Mouse (Mus musculus) hindbrain, embryonic 11.5 days (tissue): ENCODE measurements at regions not wholly inside any gene's neighbourhood (a gene's known extent, or its start where the extent isn't known, plus 50 kb on each side); places are given as distances from the start of the nearest gene placed in this dataset.

Experiments
- ATAC-seq: fragments of 200-750 bp; cut with Nextera tagmentation; 2 replicates; pipeline ENCODE4 v1.8.0; 2017; ENCODE audit warnings: mild to moderate bottlenecking, moderate TSS enrichment, moderate library complexity; ENCODE audit not compliant: low FRiP score
- DNase-seq: peaks from one replicate; pipeline ENCODE4 v3.0.0-alpha.2; 2015; ENCODE audit warnings: low spot score
- H3K27ac ChIP-seq: fragments of 300-500 bp; sonication (generic); 2 replicates; pipeline ENCODE4 v1.5.1; 2014; ENCODE audit warnings: mild to moderate bottlenecking, low read depth, low read length
- H3K27me3 ChIP-seq: fragments of 300-500 bp; sonication (generic); 2 replicates; pipeline ENCODE4 v1.6.1; 2014; ENCODE audit warnings: mild to moderate bottlenecking, low read length, moderate library complexity, mixed read lengths; ENCODE audit not compliant: control insufficient read depth, insufficient read depth
- H3K36me3 ChIP-seq: fragments of 300-500 bp; sonication (generic); 2 replicates; pipeline ENCODE4 v1.6.1; 2014; ENCODE audit warnings: mild to moderate bottlenecking, low read length, moderate library complexity, mixed read lengths; ENCODE audit not compliant: control insufficient read depth, insufficient read depth
- H3K4me1 ChIP-seq: fragments of 300-500 bp; sonication (generic); replicated peaks from 2 replicates; pipeline ENCODE4 v1.6.1; 2014; ENCODE audit warnings: low read length, mixed read lengths; ENCODE audit not compliant: control insufficient read depth, insufficient read depth
- H3K4me2 ChIP-seq: fragments of 300-500 bp; sonication (generic); replicated peaks from 2 replicates; pipeline ENCODE4 v1.6.1; 2014; ENCODE audit warnings: mild to moderate bottlenecking, low read depth, low read length
- H3K4me3 ChIP-seq: fragments of 300-500 bp; sonication (generic); 2 replicates; pipeline ENCODE4 v1.5.1; 2014; ENCODE audit warnings: low read depth, low read length
- H3K9ac ChIP-seq: fragments of 300-500 bp; sonication (generic); 2 replicates; pipeline ENCODE4 v1.6.1; 2014; ENCODE audit warnings: low read depth, low read length
- H3K9me3 ChIP-seq: fragments of 300-500 bp; sonication (generic); 2 replicates; pipeline ENCODE4 v1.6.1; 2016; ENCODE audit warnings: low read length; ENCODE audit not compliant: control insufficient read depth
- WGBS: fragments of 180-500 bp; shearing (Covaris S2); extraction: QIAGEN DNeasy Blood & Tissue Kit; methylation state at CpG from one replicate; pipeline ENCODE4 v1.1.7; 2014; 5-methylcytosine and 5-hydroxymethylcytosine counted together

DNA sequence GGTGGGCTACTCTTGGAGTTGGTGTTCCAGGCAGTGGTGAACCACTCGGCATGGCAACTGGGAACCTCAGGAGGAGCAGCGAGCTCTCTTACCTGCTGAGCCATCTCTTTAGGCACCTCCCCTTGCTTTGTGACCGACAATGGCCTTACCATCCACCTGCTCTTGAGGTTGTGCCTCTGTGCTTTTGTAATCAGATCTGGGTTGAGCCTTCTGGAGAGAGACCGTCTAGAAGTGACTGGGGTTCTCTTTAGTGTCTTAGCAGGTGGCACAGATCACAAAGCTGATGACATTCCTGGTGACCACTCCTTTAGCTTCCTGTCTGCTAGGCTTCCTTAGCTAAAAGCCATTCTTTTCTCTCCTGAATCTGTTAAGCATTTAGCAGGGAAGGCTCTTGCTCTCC, 191.7 kb downstream of the Enc1 start:
- DNase-seq: no peak
- 30% methylated on average over 4 of the region's 4 CpGs for WGBS

DNA sequence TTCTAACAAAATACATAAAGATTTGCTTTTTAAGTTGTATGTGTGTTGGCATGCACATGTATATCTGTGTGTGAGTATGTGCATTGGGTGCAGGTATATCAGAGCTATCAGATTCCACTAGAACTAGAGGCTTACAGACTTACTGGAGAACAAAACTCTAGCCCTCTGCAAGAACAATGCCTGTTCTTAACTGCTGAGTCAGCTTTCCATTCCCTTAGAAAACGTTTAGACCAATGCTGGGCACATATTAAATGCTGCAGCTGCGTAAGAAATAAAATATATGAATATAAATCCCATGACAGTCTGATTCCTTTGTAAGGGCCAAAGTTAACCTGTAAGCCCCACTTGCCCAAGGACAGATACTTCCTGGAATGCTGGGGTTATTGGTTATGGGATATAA, 190.0 kb downstream of the Enc1 start:
- ATAC-seq (no peak), DNase-seq (no peak)
- Histone ChIP-seq H3K27ac (no peak overlapping the region), H3K4me3 (no peak overlapping the region), H3K27me3 (no peaks in the 10 kb centered on the region), H3K4me2 (no peak overlapping the region), H3K36me3 (no peaks in the 10 kb centered on the region), H3K9me3 (no peaks in the 10 kb centered on the region), H3K4me1 (peaks cover 8% of the 10 kb centered on the region; the same call in 1 of the 2 replicates), H3K9ac (no peak overlapping the region)
- WGBS: 53% methylated on average over 2 of the region's 2 CpGs

More for the DNA sequence above, 191.7 kb downstream of the Enc1 start:
- Histone ChIP-seq H3K4me1 (peaks cover 12% of the 10 kb centered on the region; the same call in 1 of the 2 replicates), H3K27ac (no peak overlapping the region), H3K4me3 (no peak overlapping the region), H3K9ac (no peak overlapping the region), H3K27me3 (no peaks in the 10 kb centered on the region), H3K4me2 (no peak overlapping the region), H3K9me3 (no peaks in the 10 kb centered on the region), H3K36me3 (no peaks in the 10 kb centered on the region)
- ATAC-seq: no peak

- DNase-seq: peak; percentile 51
- ATAC-seq: peak; percentile 71
Observed at GRCm38 (mm10) chr13:97428163-97428562, 187.3 kb downstream of the Enc1 start.

GRCm38 (mm10) chr13:97427537-97427936, 186.6 kb downstream of the Enc1 start:
- no peak for ATAC-seq
- 73% methylated on average over 4 of the region's 4 CpGs for WGBS
- H3K4me1 ChIP-seq: no peaks in the 10 kb centered on the region; the same call in 1 of the 2 replicates

More at GRCm38 (mm10) chr13:97428163-97428562, 187.3 kb downstream of the Enc1 start:
- no peaks in the 10 kb centered on the region for H3K36me3 ChIP-seq
- H3K4me1 ChIP-seq: no peaks in the 10 kb centered on the region; the same call in 1 of the 2 replicates
- WGBS: 58% methylated on average over 6 of the region's 6 CpGs
- no peak overlapping the region for H3K9ac ChIP-seq
- no peaks in the 10 kb centered on the region for H3K27me3 ChIP-seq
- no peak overlapping the region for H3K4me2 ChIP-seq
- no peaks in the 10 kb centered on the region for H3K9me3 ChIP-seq
- no peak overlapping the region for H3K27ac ChIP-seq
- H3K4me3 ChIP-seq: no peak overlapping the region

GRCm38 (mm10) chr13:97425731-97426130, 184.8 kb downstream of the Enc1 start:
- Histone ChIP-seq H3K27ac (no peak overlapping the region), H3K9ac (no peak overlapping the region), H3K4me3 (no peak overlapping the region), H3K9me3 (no peaks in the 10 kb centered on the region), H3K27me3 (no peaks in the 10 kb centered on the region), H3K36me3 (no peaks in the 10 kb centered on the region), H3K4me2 (no peak overlapping the region), H3K4me1 (no peaks in the 10 kb centered on the region; the same call in 1 of the 2 replicates)
- 84% methylated on average over 9 of the region's 9 CpGs for WGBS
- ATAC-seq (no peak), DNase-seq (no peak)

More at GRCm38 (mm10) chr13:97427537-97427936, 186.6 kb downstream of the Enc1 start:
- no peaks in the 10 kb centered on the region for H3K27me3 ChIP-seq
- no peak overlapping the region for H3K4me3 ChIP-seq
- H3K27ac ChIP-seq: no peak overlapping the region
- H3K36me3 ChIP-seq: no peaks in the 10 kb centered on the region
- H3K4me2 ChIP-seq: no peak overlapping the region
- no peak for DNase-seq
- no peak overlapping the region for H3K9ac ChIP-seq
- H3K9me3 ChIP-seq: no peaks in the 10 kb centered on the region

GRCm38 (mm10) chr13:97423911-97424310, 183.0 kb downstream of the Enc1 start:
- no peak overlapping the region for H3K4me2 ChIP-seq

GRCm38 (mm10) chr13:97423298-97423817, 182.5 kb downstream of the Enc1 start:
- 79% methylated on average over 5 of the region's 5 CpGs for WGBS
- Histone ChIP-seq H3K27me3 (no peaks in the 10 kb centered on the region), H3K4me2 (no peak overlapping the region), H3K4me1 (no peaks in the 10 kb centered on the region), H3K4me3 (no peak overlapping the region), H3K9me3 (no peaks in the 10 kb centered on the region), H3K27ac (no peak overlapping the region), H3K9ac (no peak overlapping the region), H3K36me3 (no peaks in the 10 kb centered on the region)
- ATAC-seq (no peak), DNase-seq (no peak)

More at GRCm38 (mm10) chr13:97423911-97424310, 183.0 kb downstream of the Enc1 start:
- no peaks in the 10 kb centered on the region for H3K36me3 ChIP-seq
- H3K9me3 ChIP-seq: no peaks in the 10 kb centered on the region
- WGBS: 58% methylated on average over 6 of the region's 6 CpGs
- ATAC-seq (no peak), DNase-seq (no peak)
- H3K27me3 ChIP-seq: no peaks in the 10 kb centered on the region
- no peaks in the 10 kb centered on the region; the same call in 1 of the 2 replicates for H3K4me1 ChIP-seq
- no peak overlapping the region for H3K27ac ChIP-seq
- no peak overlapping the region for H3K4me3 ChIP-seq
- no peak overlapping the region for H3K9ac ChIP-seq

GRCm38 (mm10) chr13:97422897-97423296, 182.0 kb downstream of the Enc1 start:
- Histone ChIP-seq H3K36me3 (no peaks in the 10 kb centered on the region), H3K27me3 (no peaks in the 10 kb centered on the region), H3K4me3 (no peak overlapping the region), H3K4me1 (no peaks in the 10 kb centered on the region), H3K27ac (no peak overlapping the region), H3K9me3 (no peaks in the 10 kb centered on the region), H3K9ac (no peak overlapping the region), H3K4me2 (no peak overlapping the region)
- 79% methylated on average over 7 of the region's 7 CpGs for WGBS
- ATAC-seq: no peak
- DNase-seq: no peak

- Histone ChIP-seq H3K4me1 (no peaks in the 10 kb centered on the region), H3K36me3 (no peaks in the 10 kb centered on the region), H3K4me3 (no peak overlapping the region), H3K27me3 (no peaks in the 10 kb centered on the region), H3K4me2 (no peak overlapping the region), H3K9me3 (no peaks in the 10 kb centered on the region), H3K9ac (no peak overlapping the region), H3K27ac (no peak overlapping the region)
- DNase-seq: no peak
- WGBS: 90% methylated on average over 3 of the region's 3 CpGs
- no peak for ATAC-seq
Observed at GRCm38 (mm10) chr13:97421831-97422230, 180.9 kb downstream of the Enc1 start.
